Mouse (Mus musculus) hematopoietic multipotent progenitor cell, adult 10-12 weeks (in vitro differentiated cells): ENCODE results near the gene Gm13694. TPM values are rescaled to one million over a fixed set of nuclear protein-coding genes. Genes with fewer than 3 reads are reported as not detected.

Experiments
- polyA plus RNA-seq: library from polyadenylated mRNA; stranded (reverse); fragments of >175 nt; gene quantifications from 2 replicates; pipeline ENCODE4 v1.2.3, GENCODE M21; 2012; ENCODE audit warnings: low replicate concordance

Gene Gm13694
- polyA plus RNA-seq, result not detected in 2 replicates

GRCm38 (mm10) chr2:83978633-83979032, at the start of gene Gm13694:
Gene Gm13694 (plus strand): TSS chr2:83978933.

GRCm38 (mm10) chr2:83940931-83941361, 37.8 kb upstream of the Gm13694 start, which contains the start of gene Zswim2:
Gene Zswim2 (minus strand): TSS chr2:83941228.

GRCm38 (mm10) chr2:83955393-83955792, 23.3 kb upstream of the Gm13694 start, which contains the start of gene Gm13698:
Gene Gm13698 (plus strand): TSS chr2:83955693.

GRCm38 (mm10) chr2:83961203-83961602, 17.5 kb upstream of the Gm13694 start, which contains the start of gene Gm13693:
Gene Gm13693 (plus strand): TSS chr2:83961503.

GRCm38 (mm10) chr2:83967013-83967412, 11.7 kb upstream of the Gm13694 start, which contains the start of gene Gm13695:
Gene Gm13695 (plus strand): TSS chr2:83967313.

GRCm38 (mm10) chr2:83972823-83973222, 5.9 kb upstream of the Gm13694 start, which contains the start of gene Gm13696:
Gene Gm13696 (plus strand): TSS chr2:83973123.

GRCm38 (mm10) chr2:83984443-83984842, 5.7 kb downstream of the Gm13694 start, which contains the start of gene Gm13697:
Gene Gm13697 (plus strand): TSS chr2:83984743.

GRCm38 (mm10) chr2:83990253-83990652, 11.5 kb downstream of the Gm13694 start, which contains the start of gene Gm13691:
Gene Gm13691 (plus strand): TSS chr2:83990553.

Other genes starting within 250 kb of the Gm13694 start
- 0.10 TPM in 1 of 2 replicates, not detected in the other for gene Fam171b, start 166.3 kb upstream of the Gm13694 start, polyA plus RNA-seq
- gene Zswim2, start 37.7 kb upstream of the Gm13694 start, polyA plus RNA-seq, result not detected in 2 replicates
- not detected in 2 replicates for gene Gm13698, start 23.2 kb upstream of the Gm13694 start, polyA plus RNA-seq
- not detected in 2 replicates for gene Gm13693, start 17.4 kb upstream of the Gm13694 start, polyA plus RNA-seq
- gene Gm13695, start 11.6 kb upstream of the Gm13694 start, polyA plus RNA-seq, result not detected in 2 replicates
- gene Gm13696, start 5.8 kb upstream of the Gm13694 start, polyA plus RNA-seq, result not detected in 2 replicates
- not detected in 2 replicates for gene Gm13697, start 5.8 kb downstream of the Gm13694 start, polyA plus RNA-seq
- gene Gm13691, start 11.6 kb downstream of the Gm13694 start, polyA plus RNA-seq, result not detected in 2 replicates